Mouse (Mus musculus) left cerebral cortex, postnatal 10 days (tissue): ENCODE measurements around the gene Arl6ip1. TPM values are rescaled to one million over a fixed set of nuclear protein-coding genes. Genes with fewer than 3 reads are reported as not detected.

Experiments used
- total RNA-seq, 2 experiments: library from RNA; stranded (reverse); gene quantifications; 2 replicates each; pipeline ENCODE4 v1.2.3; 2021

The Arl6ip1 gene
- total RNA-seq, 2 experiments from 2014 or later = 215 to 223 TPM

Other genes with a start within 250 kb of the Arl6ip1 start
- 100 to 1,000 TPM; 516 to 536 TPM for gene Rps15a, start 13.5 kb downstream of the Arl6ip1 start, total RNA-seq
- gene Smg1, start 114.0 kb upstream of the Arl6ip1 start, total RNA-seq = 10 to 100 TPM; 61.8 to 74.7 TPM